ENCODE assay signal across 15 mouse cellular contexts in genomic region chr1:21025203-21025602, GRCm38 (mm10).
"Had no signal": no experiment of that assay in that cellular context is flagged by ENCODE, and none has a peak within 500 bp of the region (broad histone marks: within the 10 kb centered on the region; RNA-seq: fewer than 3 reads in every experiment).

No protein-coding gene starts in this region.

- H3K36me3 ChIP-seq: kidney, embryonic 15.5 days; liver, embryonic 13.5 days; lung, embryonic 15.5 days; neural tube, embryonic 12.5 days had no signal

- DNase-seq: kidney, adult 2 months; kidney, postnatal 14 days; layer of hippocampus, postnatal 36 days; liver; liver, embryonic 13.5 days; liver, postnatal 0 days; lung, postnatal 14 days; midbrain, embryonic 14.5 days; thymus, adult 2 months; thymus, postnatal 36 days had no signal

- H3K27me3 ChIP-seq: kidney, embryonic 15.5 days; limb, embryonic 12.5 days; liver, embryonic 13.5 days; lung, embryonic 15.5 days; neural tube, embryonic 12.5 days had no signal

- H3K4me3 ChIP-seq: kidney, embryonic 15.5 days; limb, embryonic 12.5 days; liver, embryonic 13.5 days; lung, embryonic 15.5 days; midbrain, embryonic 10.5 days; neural tube, embryonic 12.5 days had no signal

- H3K4me1 ChIP-seq: kidney, embryonic 15.5 days; limb, embryonic 12.5 days; liver, embryonic 13.5 days; lung, embryonic 15.5 days; midbrain, embryonic 10.5 days; neural tube, embryonic 12.5 days had no signal

- ATAC-seq: liver, postnatal 0 days had no signal

- H3K9me3 ChIP-seq: kidney, embryonic 15.5 days; limb, embryonic 12.5 days; liver, embryonic 13.5 days; lung, embryonic 15.5 days; midbrain, embryonic 10.5 days; neural tube, embryonic 12.5 days had no signal
